Mouse (Mus musculus) spleen, embryonic (tissue): ENCODE data around the gene Col17a1.

Experiments
- CTCF ChIA-PET: fragments of 350-600 bp; sonication (Branson Sonifier 250); formaldehyde crosslinking; loops from one replicate; lab custom pipeline; 2022; lab: Charles Lee

The Col17a1 gene

GRCm38 (mm10) chr19:47668399-47668798 is 23.5 kb downstream of the Col17a1 start:
- CTCF ChIA-PET = no interaction called here

- CTCF ChIA-PET = no interaction called here
These were observed 24.3 kb downstream of the Col17a1 start for GRCm38 (mm10) chr19:47667601-47668000.

GRCm38 (mm10) chr19:47659765-47660408 is 32.0 kb downstream of the Col17a1 start:
- CTCF ChIA-PET = no interaction called here

GRCm38 (mm10) chr19:47658914-47659535 is 32.9 kb downstream of the Col17a1 start:
- CTCF ChIA-PET = no interaction called here

GRCm38 (mm10) chr19:47654896-47655295 is 37.0 kb downstream of the Col17a1 start:
- CTCF ChIA-PET = no interaction called here

GRCm38 (mm10) chr19:47653173-47653572 is 38.7 kb downstream of the Col17a1 start:
- CTCF ChIA-PET = no interaction called here

GRCm38 (mm10) chr19:47652255-47652654 is 39.6 kb downstream of the Col17a1 start:
- CTCF ChIA-PET = interaction anchor here (0.7 kb wide), 1 partner anchor 76 kb away, joined by 5 read pairs; no protein-coding TSS in a partner anchor

- CTCF ChIA-PET = no interaction called here
These were observed 40.8 kb downstream of the Col17a1 start for GRCm38 (mm10) chr19:47651160-47651480.

- CTCF ChIA-PET = no interaction called here
These were observed 41.3 kb downstream of the Col17a1 start for GRCm38 (mm10) chr19:47650366-47651159.

- CTCF ChIA-PET = no interaction called here
These were observed 42.8 kb downstream of the Col17a1 start for GRCm38 (mm10) chr19:47649071-47649470.

- CTCF ChIA-PET = no interaction called here
These were observed 45.3 kb downstream of the Col17a1 start for GRCm38 (mm10) chr19:47646508-47647120.

GRCm38 (mm10) chr19:47645583-47645982 is 46.3 kb downstream of the Col17a1 start:
- CTCF ChIA-PET = no interaction called here

GRCm38 (mm10) chr19:47643910-47644309 is 48.0 kb downstream of the Col17a1 start:
- CTCF ChIA-PET = no interaction called here

- CTCF ChIA-PET = no interaction called here
These were observed 56.5 kb downstream of the Col17a1 start for GRCm38 (mm10) chr19:47635380-47635779.

- CTCF ChIA-PET = no interaction called here
These were observed 60.1 kb downstream of the Col17a1 start for GRCm38 (mm10) chr19:47631799-47632198.

- CTCF ChIA-PET = no interaction called here
These were observed 61.5 kb downstream of the Col17a1 start for GRCm38 (mm10) chr19:47630381-47630780.

- CTCF ChIA-PET = no interaction called here
These were observed 62.8 kb downstream of the Col17a1 start for GRCm38 (mm10) chr19:47629068-47629467.

GRCm38 (mm10) chr19:47627450-47627849 is 64.4 kb downstream of the Col17a1 start:
- CTCF ChIA-PET = no interaction called here

- CTCF ChIA-PET = no interaction called here
These were observed 66.8 kb downstream of the Col17a1 start for GRCm38 (mm10) chr19:47624940-47625711.

GRCm38 (mm10) chr19:47621478-47621877 is 70.4 kb downstream of the Col17a1 start:
- CTCF ChIA-PET = no interaction called here

- CTCF ChIA-PET = no interaction called here
These were observed 78.5 kb downstream of the Col17a1 start for GRCm38 (mm10) chr19:47613442-47613841.

GRCm38 (mm10) chr19:47608513-47608912 is 83.4 kb downstream of the Col17a1 start:
- CTCF ChIA-PET = no interaction called here
